Mouse (Mus musculus) lung, postnatal 0 days (tissue): ENCODE measurements around the gene Ina.

Experiments used
- CTCF ChIP-seq: IDR thresholded peaks from 2 replicates; pipeline ENCODE4 v1.5.1; 2016; ENCODE audit warnings: antibody characterized with exemption, mild to moderate bottlenecking
- EP300 ChIP-seq: IDR thresholded peaks from 2 replicates; pipeline ENCODE4 v1.6.1; 2016; ENCODE audit warnings: antibody characterized with exemption, mild to moderate bottlenecking, control low read depth

- TF ChIP-seq CTCF: no peak
- TF ChIP-seq EP300: no peak
Measured at GRCm38 (mm10) chr19:46977460-46977859, 37.0 kb upstream of the Ina start.
